Mouse (Mus musculus): Measurements from ENCODE around the gene Btbd3. TPM values are rescaled to one million over a fixed set of nuclear protein-coding genes. Genes with fewer than 3 reads are reported as not detected.

Btbd3 gene
- total RNA-seq (2021): 10 to 100 TPM; 29.8 to 30.0 TPM
- long read RNA-seq, experiment 1, full-length matches to known transcripts: 11 of 16 reads
- long read RNA-seq, experiment 1, partial matches to known transcripts: 0 of 16 reads
- long read RNA-seq, experiment 1, other reads (novel, unspliced or antisense): 5 of 16 reads
- long read RNA-seq, experiment 2, full-length matches to known transcripts: 8 of 15 reads
- long read RNA-seq, experiment 2, partial matches to known transcripts: 5 of 15 reads
- long read RNA-seq, experiment 2, other reads (novel, unspliced or antisense): 2 of 15 reads

DNA sequence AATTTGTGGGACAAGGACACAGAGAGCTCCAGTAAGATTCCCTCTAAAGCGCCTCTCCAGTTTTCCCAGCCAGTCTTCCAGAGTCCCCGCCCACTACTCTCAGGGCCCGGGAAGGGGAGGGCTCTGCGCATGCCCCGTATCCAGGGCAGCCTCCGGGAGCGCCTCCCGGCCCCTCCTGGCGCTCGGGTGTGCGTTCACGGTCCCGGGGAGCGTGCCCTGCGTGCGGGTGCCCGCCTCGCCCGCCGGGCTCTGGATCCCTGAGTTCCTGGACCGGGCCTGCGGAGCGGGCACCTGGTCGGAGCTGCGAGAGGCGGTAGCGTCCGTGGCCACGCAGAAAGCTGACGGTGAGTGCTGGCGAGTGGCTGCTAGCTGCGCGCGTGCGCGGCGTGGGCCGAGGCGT, at the start of gene Btbd3:
Gene Btbd3, plus strand, starts transcription at position 155 of the 400 bp plus-strand sequence.
- intact Hi-C loops (cut with DNase I): loop anchor here (2.0 to 5.0 kb wide), 2 partner anchors 22 to 39 kb away; no protein-coding TSS in a partner anchor
- peak; percentile 95 to 96 for DNase-seq

- intact Hi-C loops (cut with DNase I): loop anchor here (1.0 to 5.0 kb wide), 2 partner anchors 42 to 68 kb away; partner anchors contain the start of gene Btbd3
- DNase-seq: peak; percentile 78 to 79
Measured at GRCm38 (mm10) chr2:138215561-138215960, 40.8 kb upstream of the Btbd3 start.

DNA sequence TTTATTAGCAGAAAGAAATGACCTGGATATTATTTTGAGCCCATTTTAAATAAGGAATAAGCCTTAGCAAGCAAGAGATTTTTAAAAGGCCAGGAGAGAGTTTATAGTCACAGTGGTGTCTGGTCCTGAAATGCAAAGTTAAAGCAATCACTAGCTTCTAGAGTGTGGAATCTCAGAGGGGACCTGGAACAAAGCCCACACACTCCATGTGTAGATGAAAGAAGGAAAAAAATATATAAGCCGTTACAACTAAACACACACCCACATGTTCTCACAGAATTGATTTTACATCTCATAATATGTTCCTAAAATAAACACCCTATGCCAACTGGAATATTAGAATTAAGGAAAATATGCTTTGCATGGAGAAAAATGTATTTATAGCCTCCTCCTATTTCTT, 36.1 kb upstream of the Btbd3 start:
- intact Hi-C loops (cut with DNase I): no loop called here
- no peak for DNase-seq

DNA sequence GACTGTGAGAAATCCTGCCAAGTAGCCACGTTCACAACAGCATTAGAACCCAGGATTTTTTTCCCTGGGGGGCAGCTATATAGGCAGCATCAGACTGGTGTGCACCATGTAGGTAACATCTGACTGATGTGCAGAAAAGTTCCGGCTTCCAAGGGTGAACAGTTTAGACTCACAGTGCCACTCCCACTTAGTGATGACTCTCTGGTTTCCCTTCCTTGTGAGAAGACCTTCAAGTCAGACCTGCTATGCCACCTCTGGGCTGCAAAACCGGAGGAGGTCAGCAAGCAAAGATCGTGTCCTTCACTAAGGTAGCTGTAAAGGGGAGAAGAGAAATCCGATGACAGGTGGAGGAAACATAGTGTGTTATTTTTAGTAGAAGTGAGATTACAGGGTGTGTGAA, 24.1 kb upstream of the Btbd3 start:
- no peak for DNase-seq
- intact Hi-C loops (cut with DNase I): no loop called here

DNA sequence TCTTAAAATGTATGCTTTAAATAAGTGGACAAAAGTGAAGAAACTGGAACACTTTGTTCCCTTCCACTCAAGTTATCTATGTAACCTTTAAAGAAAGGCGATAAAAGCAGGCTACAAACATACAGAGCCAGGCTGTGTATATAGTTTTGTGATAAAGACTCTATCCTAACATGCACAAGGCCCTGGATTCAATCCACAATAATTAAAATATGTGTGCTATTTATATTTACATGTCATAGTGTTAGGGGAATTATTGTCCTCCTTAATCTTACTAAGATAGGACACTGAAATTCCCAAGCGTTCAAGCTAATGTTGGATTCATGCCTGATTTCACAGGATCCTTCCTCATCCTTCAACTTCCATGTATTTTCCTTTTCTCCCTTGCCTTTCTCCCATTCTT, 20.2 kb upstream of the Btbd3 start:
- intact Hi-C loops (cut with DNase I): no loop called here
- no peak for DNase-seq

DNA sequence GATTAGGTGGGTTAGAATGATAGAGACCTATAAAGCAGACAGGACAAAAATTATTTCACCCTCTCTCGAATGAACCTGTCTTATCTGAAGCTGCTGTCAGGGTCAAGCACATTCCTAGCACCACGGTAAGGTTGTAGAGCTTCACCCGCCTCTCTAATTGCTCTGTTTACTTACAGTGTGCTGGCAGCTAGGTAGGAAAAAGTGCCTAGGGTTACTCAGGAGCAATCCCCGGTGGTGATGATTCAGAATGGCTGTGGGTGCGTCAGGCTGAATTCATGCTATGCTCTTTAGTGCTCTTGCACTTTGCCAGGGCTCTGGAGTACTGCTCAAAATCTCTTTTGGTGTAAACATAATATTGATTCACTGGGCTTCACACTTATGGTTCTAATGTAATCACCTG, 13.9 kb upstream of the Btbd3 start:
- intact Hi-C loops (cut with DNase I): no loop called here
- no peak for DNase-seq

GRCm38 (mm10) chr2:138245631-138246289, 10.6 kb upstream of the Btbd3 start:
- intact Hi-C loops (cut with DNase I): no loop called here
- DNase-seq: peak; percentile 65 to 76

DNA sequence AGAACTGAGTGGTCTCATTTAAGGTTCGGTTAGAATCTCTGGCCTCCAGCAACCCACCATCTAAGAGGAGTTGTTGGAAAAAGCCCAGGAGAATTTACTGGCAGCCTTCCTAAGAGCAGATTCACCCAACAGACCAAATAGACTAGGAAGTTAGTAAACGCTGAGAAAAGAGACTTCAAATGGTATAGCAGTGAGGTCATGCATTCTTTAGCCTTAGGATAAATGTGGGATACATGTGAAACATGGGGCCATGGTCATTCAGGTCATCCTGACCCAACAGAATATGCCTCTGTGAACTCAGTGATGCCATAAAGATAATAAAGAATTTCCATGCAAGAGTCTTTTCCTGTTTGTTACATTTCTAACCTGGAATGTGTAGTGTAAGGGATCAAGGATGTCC, 8.4 kb upstream of the Btbd3 start:
- intact Hi-C loops (cut with DNase I): no loop called here
- no peak for DNase-seq

DNA sequence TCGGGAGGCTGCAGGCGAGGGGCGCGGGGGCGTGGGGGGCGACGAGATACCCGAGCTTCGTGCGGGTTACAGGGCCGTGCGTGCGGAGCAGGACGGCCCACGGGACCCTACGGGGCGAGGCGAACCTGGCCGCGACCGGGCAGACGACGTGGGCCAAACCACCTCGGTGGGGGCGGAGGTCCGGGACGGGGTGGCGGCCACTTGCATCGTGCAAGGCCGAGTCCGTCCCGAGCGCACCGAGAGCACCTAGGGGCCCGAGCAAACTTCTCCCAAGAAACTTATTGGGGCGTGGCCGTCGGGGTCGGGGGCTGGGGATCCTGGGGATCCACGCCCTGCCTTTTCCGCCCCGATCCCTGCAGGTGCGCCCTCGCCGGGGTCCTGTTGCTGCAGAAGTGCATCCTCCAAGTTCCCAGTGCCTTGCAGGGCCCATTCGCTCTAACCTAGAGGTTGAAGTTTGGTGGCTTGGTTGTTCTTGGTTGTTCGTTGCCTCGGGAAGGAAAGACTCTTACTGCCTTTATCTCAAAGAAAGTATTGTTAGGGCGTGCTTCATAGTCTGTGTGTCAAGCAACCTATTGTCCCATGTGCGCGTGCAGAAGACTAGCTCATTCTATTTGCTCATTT, 596 bp downstream of the Btbd3 start:
- DNase-seq: peak in 1 of 2 experiments; percentile 51
- intact Hi-C loops (cut with DNase I): loop anchor here (2.0 to 5.0 kb wide), 2 partner anchors 22 to 40 kb away; no protein-coding TSS in a partner anchor

DNA sequence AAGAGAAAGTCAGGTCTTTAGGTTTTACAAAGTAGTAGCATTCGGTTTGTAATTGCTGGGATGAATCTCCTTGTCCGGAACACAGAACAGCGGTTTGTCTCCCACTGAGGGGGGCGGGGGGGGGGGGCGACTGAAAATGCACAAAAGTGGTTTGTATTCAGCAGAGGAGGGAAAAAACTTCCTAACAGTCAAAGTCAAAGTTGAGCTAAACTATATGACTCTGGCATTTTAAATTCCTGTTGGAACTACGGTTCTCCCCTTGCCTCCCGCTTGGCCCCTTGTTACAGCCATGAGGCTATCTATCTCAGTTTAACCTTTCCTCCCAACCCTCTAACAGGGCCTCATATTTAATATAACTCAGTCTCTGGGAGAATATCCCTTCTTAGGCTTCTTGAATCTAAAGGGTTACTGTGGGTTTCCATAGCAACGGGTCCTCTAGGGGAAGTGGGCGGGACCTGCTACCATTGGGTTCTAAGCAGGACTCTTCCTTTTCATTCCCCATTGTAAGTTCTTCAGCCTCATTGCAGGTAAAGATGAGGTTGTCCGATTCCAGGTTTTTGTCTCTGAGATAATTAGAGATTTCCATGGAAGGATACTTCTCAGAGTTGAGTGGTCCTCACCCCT, 1.4 kb downstream of the Btbd3 start:
- DNase-seq: peak; percentile 23 to 58
- intact Hi-C loops (cut with DNase I): loop anchor here (2.0 to 5.0 kb wide), 2 partner anchors 21 to 41 kb away; no protein-coding TSS in a partner anchor

- intact Hi-C loops (cut with DNase I): no loop called here
Measured at GRCm38 (mm10) chr2:138261140-138261539, 4.8 kb downstream of the Btbd3 start.

DNA sequence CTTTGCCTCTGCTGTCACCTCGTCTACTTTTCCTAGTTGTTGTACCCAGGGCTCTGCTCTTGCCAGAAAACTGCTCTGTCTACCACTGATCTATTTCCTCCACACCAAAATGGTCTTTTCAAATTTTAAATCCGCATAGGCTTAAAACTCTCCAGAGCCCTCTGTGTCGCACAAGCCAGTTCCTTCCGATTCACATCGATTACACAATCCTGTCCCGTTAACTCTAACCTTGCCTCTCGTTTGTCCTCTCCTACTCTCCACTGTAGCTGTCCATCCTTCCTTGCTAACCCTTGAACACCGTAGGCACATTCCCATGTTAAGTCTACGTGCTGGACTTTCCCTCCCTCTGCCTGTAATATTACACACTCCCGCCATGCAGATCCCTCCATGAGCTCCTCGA, 6.5 kb downstream of the Btbd3 start:
- intact Hi-C loops (cut with DNase I): no loop called here
- DNase-seq: no peak

More at GRCm38 (mm10) chr2:138261140-138261539, 4.8 kb downstream of the Btbd3 start:
- no peak for DNase-seq

DNA sequence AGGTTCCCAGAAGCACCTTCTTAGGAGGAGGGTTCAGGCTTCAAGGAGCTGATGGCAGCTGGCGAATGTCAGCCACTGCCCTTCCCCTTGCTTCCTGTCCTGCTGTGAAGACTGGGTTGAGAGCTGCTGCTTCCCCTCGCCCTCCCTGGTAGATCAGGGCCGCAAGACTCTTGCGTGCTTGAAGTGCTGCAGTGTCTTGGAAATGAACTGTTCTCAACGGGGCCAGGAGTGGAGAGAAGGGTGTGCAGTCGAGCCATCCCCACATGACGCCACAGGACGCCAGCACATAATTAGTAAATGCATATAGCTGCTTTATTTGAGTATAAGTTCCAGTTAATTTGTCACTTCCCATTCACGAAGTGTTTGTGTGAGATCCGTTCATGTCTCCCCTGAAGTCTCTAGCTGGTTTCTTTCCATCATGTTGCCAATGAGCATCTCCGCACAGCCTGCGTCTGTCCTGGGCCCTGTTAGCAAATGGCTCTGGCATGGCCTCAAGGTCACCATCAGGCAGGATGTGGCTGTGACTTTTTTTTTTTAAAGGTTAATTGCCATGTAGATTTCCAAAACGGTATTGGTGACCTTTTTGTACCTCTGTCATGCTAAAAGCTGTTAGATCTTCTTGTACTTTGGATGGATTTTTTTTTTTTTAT, 9.1 kb downstream of the Btbd3 start:
- DNase-seq: peak; percentile 34 to 53
- intact Hi-C loops (cut with DNase I): no loop called here

DNA sequence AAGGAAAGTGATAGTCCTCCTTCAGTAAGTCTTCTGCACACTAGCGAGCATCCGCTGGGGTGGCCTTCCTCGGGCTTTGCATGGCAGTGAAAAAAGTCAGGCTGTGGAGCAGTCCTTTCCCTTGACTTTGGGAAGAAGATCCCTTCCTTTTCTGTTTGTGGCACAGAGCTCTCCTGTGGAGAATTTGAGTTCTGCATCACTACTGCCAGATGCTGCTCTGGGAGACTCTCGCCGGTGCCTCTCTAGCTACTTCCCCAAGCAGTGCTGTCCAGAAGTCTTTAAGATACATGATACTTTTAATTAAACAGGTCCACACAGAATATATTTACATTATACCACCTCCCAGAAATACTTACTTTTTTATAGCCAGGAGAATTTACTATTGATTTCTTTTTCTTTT, 10.3 kb downstream of the Btbd3 start:
- DNase-seq: no peak
- intact Hi-C loops (cut with DNase I): no loop called here

DNA sequence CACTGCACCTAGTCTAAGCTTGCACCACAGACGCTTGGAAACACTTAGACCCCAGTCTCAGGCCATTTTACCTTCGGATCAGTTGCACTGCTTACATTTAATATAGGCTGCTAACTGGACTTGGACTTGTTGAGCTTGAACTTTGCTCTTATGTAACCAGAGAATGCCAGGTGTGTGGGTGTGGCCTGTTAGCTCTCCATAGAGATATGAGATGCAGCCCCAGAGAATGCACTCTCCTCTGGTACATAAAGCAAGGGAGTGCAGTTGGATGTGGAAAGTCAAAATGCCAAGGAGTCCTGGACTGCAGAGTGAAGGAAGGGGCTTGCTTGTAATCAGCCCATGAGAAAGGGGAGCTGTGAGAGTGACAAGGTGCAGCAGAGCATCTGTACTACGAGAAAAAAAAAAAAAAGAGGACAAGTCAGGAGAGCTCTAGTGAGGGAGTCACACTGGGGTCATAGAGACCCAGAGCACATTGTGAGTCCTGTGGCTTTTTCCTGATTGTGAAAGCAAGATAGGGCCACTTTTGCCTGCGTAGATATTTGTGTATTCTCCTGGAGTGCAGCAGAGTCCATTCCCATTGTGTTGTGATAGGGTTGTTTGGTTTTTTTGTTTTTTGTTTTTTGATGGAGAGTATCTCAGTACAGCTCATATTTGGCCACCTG, 11.6 kb downstream of the Btbd3 start:
- no peak for DNase-seq
- intact Hi-C loops (cut with DNase I): no loop called here

- DNase-seq: no peak
- intact Hi-C loops (cut with DNase I): no loop called here
Measured at GRCm38 (mm10) chr2:138269330-138269729, 13.0 kb downstream of the Btbd3 start.

GRCm38 (mm10) chr2:138273404-138274073, 17.2 kb downstream of the Btbd3 start:
- no peak for DNase-seq
- intact Hi-C loops (cut with DNase I): no loop called here

DNA sequence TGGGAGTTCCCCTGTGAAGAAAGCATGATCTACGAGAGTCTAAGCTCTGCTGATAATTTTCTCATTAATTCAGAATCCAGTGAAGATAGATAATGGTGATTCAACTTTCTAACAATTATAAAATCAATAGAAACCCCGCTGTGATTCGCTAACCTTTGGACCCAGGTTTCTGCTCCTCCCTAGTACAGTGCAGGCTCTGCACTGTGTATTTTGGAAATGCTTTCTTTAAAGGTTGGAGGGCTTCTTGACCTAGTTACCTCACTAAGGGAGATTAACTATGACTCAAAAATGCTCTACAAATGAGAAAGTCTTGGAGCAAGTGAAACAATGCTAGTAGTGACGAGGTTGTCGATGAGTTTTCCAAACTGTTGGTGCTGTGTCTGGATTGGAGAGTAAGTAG, 17.7 kb downstream of the Btbd3 start:
- DNase-seq: no peak

More for the DNA sequence above, 17.7 kb downstream of the Btbd3 start:
- intact Hi-C loops (cut with DNase I): no loop called here

All from heart, postnatal 14 days (tissue).